Mouse (Mus musculus) megakaryocyte, embryonic 14.5 days (primary cell): ENCODE data around the gene Rassf5.

Source experiments
- FLI1 ChIP-seq: IDR thresholded peaks from 2 replicates; pipeline ENCODE4 v1.6.1; 2012; ENCODE audit warnings: low read length, inconsistent platforms, mixed read lengths
- GATA1 ChIP-seq: IDR thresholded peaks from 3 replicates; pipeline ENCODE4 v1.6.1; 2012; ENCODE audit warnings: mixed read lengths, low read length, inconsistent platforms, borderline replicate concordance

- TF ChIP-seq GATA1: no peak
- TF ChIP-seq FLI1: no peak
Observed at GRCm38 (mm10) chr1:131286803-131287202, 41.7 kb upstream of the Rassf5 start.
